Mouse (Mus musculus) activated CD4-positive, CD25-positive, alpha-beta regulatory T cell (primary cell): ENCODE results near the gene B4gat1. TPM values are rescaled to one million over a fixed set of nuclear protein-coding genes. Genes with fewer than 3 reads are reported as not detected.

ENCODE experiments used
- polyA plus RNA-seq, 2 experiments: library from polyadenylated mRNA; unstranded; fragments of 100-300 nt; shearing (Covaris generic); gene quantifications; one replicate each; pipeline ENCODE4 v1.2.1; 2017

B4gat1 gene
- polyA plus RNA-seq: 10 to 100 TPM; 12.0 to 16.9 TPM

DNA sequence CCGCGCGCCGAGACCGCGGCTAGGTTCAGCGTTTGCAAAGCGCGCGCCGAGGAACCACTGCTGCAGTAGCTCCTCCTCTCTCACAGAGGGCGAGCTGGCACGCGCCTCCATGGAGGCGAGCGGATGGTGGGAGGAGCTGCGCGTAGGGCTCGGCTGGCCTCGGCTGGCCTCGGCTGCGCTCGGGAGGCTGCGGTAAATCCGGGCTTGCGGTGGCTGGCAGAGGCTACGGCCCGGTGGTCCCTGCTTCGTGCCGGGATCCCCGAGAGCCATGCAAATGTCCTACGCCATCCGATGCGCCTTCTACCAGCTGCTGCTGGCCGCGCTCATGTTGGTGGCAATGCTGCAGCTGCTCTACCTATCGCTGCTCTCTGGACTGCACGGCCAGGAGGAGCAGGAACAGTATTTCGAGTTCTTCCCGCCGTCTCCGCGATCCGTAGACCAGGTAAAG, at the start of gene B4gat1, which contains the start of gene AC124502.3:
Gene B4gat1 (plus strand): TSS at position 118 of the 448 bp plus-strand sequence.
Gene AC124502.3 (plus strand): TSS at position 183 of the 448 bp plus-strand sequence.

GRCm38 (mm10) chr19:4990256-4990625, 48.4 kb upstream of the B4gat1 start, which contains the start of gene Npas4:
Gene Npas4, minus strand, starts transcription at chr19:4990316.

GRCm38 (mm10) chr19:5023621-5024479, 14.8 kb upstream of the B4gat1 start, which contains the start of gene Slc29a2:
Gene Slc29a2, plus strand, starts transcription at chr19:5023860.

GRCm38 (mm10) chr19:5040862-5041523, 2.4 kb downstream of the B4gat1 start, which contains the start of gene Brms1:
Gene Brms1, plus strand, starts transcription at chr19:5041354.

GRCm38 (mm10) chr19:5050047-5050905, 11.7 kb downstream of the B4gat1 start, which contains the start of gene Rin1:
Gene Rin1, plus strand, starts transcription at chr19:5050481.

GRCm38 (mm10) chr19:5067867-5068569, 29.4 kb downstream of the B4gat1 start, which contains the start of gene Cd248:
Gene Cd248, plus strand, starts transcription at chr19:5068078.

GRCm38 (mm10) chr19:5085145-5085863, 46.7 kb downstream of the B4gat1 start, which contains the start of gene Tmem151a:
Gene Tmem151a, minus strand, starts transcription at chr19:5085531.

GRCm38 (mm10) chr19:5087884-5088728, 49.5 kb downstream of the B4gat1 start, which contains the start of gene Yif1a:
Gene Yif1a, plus strand, starts transcription at chr19:5088538.

Other genes with a start within 250 kb of the B4gat1 start
- gene Rbm4, start 244.9 kb upstream of the B4gat1 start, polyA plus RNA-seq: 10 to 100 TPM; 47.2 to 53.7 TPM
- 10 to 100 TPM; 24.6 to 37.9 TPM for gene Gm21992, start 227.2 kb upstream of the B4gat1 start, polyA plus RNA-seq
- gene Rbm14, start 227.2 kb upstream of the B4gat1 start, polyA plus RNA-seq: 10 to 100 TPM; 37.0 to 61.2 TPM
- 100 to 1,000 TPM; 132 to 164 TPM for gene Ccs, start 199.5 kb upstream of the B4gat1 start, polyA plus RNA-seq
- gene Ccdc87, start 199.5 kb upstream of the B4gat1 start, polyA plus RNA-seq: under 1 TPM; 0.05 to 0.41 TPM
- 1 to 10 TPM; 3.3 to 6.6 TPM for gene Ctsf, start 183.7 kb upstream of the B4gat1 start, polyA plus RNA-seq
- under 1 TPM; 0.06 to 0.35 TPM for gene Actn3, start 160.9 kb upstream of the B4gat1 start, polyA plus RNA-seq
- gene Zdhhc24, start 160.2 kb upstream of the B4gat1 start, polyA plus RNA-seq: 10 to 100 TPM in 1 of 2 experiments, 1 to 10 TPM in 1; 6.8 to 12.0 TPM
- gene Bbs1, start 132.2 kb upstream of the B4gat1 start, polyA plus RNA-seq: under 1 TPM; 0.44 to 0.49 TPM
- gene Dpp3, start 110.5 kb upstream of the B4gat1 start, polyA plus RNA-seq: 100 to 1,000 TPM in 1 of 2 experiments, 10 to 100 TPM in 1; 85.9 to 129 TPM
- gene Peli3, start 95.7 kb upstream of the B4gat1 start, polyA plus RNA-seq: under 1 TPM; 0.35 to 0.90 TPM
- gene Mrpl11, start 76.7 kb upstream of the B4gat1 start, polyA plus RNA-seq: 10 to 100 TPM; 51.3 to 68.1 TPM
- under 1 TPM in 1 of 2 experiments, not detected in 1; 0.85 TPM for gene Npas4, start 48.5 kb upstream of the B4gat1 start, polyA plus RNA-seq
- gene Slc29a2, start 15.0 kb upstream of the B4gat1 start, polyA plus RNA-seq: 1 to 10 TPM; 1.7 to 2.1 TPM
- gene AC124502.3, start 65 bp downstream of the B4gat1 start, polyA plus RNA-seq: under 1 TPM; 0.57 to 0.63 TPM
- 10 to 100 TPM; 79.6 to 86.4 TPM for gene Brms1, start 2.5 kb downstream of the B4gat1 start, polyA plus RNA-seq
- gene Rin1, start 11.7 kb downstream of the B4gat1 start, polyA plus RNA-seq: not detected
- gene Cd248, start 29.3 kb downstream of the B4gat1 start, polyA plus RNA-seq: under 1 TPM in 1 of 2 experiments, not detected in 1; 0.26 TPM
- gene Tmem151a, start 46.7 kb downstream of the B4gat1 start, polyA plus RNA-seq: under 1 TPM in 1 of 2 experiments, not detected in 1; 0.29 TPM
- gene Yif1a, start 49.7 kb downstream of the B4gat1 start, polyA plus RNA-seq: 10 to 100 TPM; 48.8 to 50.8 TPM
- gene Cnih2, start 59.7 kb downstream of the B4gat1 start, polyA plus RNA-seq: 1 to 10 TPM; 2.0 to 5.3 TPM
- 100 to 1,000 TPM; 225 to 243 TPM for gene Rab1b, start 68.2 kb downstream of the B4gat1 start, polyA plus RNA-seq
- 1 to 10 TPM; 2.6 to 4.1 TPM for gene Klc2, start 79.7 kb downstream of the B4gat1 start, polyA plus RNA-seq
- 100 to 1,000 TPM in 1 of 2 experiments, 10 to 100 TPM in 1; 73.5 to 129 TPM for gene Pacs1, start 234.3 kb downstream of the B4gat1 start, polyA plus RNA-seq